Mouse (Mus musculus): ENCODE results near the gene Apobr.
A peak's percentile ranks its signal among the peaks of the same experiment; 100 is the strongest.

Apobr gene

DNA sequence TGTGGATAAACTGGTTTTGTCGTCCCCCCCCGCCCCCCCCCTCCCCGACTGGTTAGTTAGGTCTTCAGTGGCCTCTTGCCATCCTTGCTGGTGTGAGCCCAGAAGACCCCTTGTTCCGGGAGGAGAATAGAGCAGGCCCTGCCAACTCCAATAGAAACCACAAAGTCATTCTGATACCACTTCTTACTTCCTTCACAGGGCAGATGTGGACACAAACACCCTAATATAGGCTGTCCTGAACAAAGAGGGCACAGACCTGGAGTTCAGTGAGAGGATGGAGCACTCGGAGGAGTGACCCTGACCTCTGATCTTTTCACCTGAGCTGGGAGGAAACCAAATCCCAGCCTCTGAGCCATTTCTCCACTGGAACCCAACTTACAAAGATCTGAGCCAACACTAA, 17.2 kb downstream of the Apobr start:
- DNase-seq = no peak

- no peak for DNase-seq
These were observed 17.9 kb downstream of the Apobr start for GRCm38 (mm10) chr7:126602650-126603049.

- DNase-seq = no peak
These were observed 21.9 kb downstream of the Apobr start for GRCm38 (mm10) chr7:126606611-126607010.

DNA sequence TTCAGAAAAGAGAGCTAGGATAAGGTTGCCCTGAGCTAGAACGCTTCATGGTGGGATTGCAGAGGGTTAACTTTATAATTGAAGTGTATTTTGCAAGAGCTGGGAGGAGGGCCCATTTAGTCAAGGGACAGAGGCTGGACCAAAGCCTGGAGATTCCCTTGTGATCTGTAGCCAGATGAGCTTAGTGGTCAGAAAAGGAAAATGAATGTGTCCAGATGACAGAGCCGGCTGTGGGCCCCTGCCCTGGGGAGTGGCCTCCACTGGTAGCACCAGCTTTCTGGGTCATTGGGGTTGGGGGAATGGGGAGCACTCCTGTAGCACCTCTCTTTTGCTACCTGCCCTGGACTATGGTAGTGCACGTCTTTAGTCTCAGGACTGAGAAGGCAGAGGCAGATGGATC, 22.3 kb downstream of the Apobr start:
- no peak for DNase-seq

- no peak for DNase-seq
These were observed 23.1 kb downstream of the Apobr start for GRCm38 (mm10) chr7:126607796-126608195.

- DNase-seq = no peak
These were observed 28.0 kb downstream of the Apobr start for GRCm38 (mm10) chr7:126612736-126613135.

DNA sequence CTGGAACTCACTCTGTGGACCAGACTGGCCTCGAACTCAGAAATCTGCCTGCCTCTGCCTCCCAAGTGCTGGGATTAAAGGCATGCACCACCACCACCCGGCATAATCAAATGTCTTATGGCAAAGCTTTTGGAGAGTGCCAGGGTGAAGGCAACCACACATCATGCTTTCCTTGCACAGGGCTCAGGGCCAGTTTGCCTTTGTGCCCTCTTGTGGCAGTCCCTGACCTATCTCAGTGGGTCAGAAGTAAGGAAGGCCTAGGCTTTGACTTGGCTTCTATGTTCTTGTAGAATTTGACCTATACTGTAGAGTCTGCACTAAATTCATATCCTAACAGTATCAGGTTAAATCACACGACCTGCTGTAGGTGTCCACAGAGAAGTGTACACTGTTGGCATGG, 32.0 kb downstream of the Apobr start:
- no peak for DNase-seq

DNA sequence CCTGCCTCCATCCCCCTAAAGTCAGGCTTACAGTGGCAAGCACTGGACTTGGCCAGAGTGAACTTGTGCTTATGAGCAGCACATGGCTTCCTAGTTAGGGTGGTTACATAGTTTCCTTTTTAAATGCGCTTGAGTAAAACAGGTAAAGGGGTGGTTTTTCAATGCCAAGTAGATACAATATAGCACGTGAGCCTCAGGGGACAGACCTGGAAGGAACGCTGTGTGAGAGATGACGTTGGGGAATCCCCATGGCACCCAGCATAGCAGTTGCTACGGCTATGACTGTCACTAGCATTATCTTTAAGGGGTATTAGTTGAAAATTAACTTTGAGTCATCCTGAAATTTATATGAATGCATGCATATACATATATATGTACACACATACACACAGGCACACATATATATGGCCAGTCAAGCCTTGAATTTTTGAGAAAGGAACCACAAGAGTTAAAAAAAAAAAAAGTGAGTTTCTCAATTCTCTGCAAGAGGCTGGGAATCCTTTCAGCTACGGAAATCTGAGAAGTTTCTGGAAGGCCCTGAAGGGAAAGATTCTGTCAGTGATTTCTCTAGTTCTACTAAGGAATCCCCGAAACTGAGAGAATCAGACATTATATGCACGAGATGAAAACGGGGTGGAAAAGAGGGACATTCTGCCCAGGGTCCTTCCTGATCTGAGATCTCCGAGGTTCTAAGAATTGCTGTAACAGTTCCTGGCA, 35.0 kb downstream of the Apobr start:
- DNase-seq = no peak

GRCm38 (mm10) chr7:126621452-126622359, 37.0 kb downstream of the Apobr start:
- peak; percentile 45 for DNase-seq

GRCm38 (mm10) chr7:126623381-126623780, 38.6 kb downstream of the Apobr start:
- DNase-seq = no peak

- no peak for DNase-seq
These were observed 40.0 kb downstream of the Apobr start for GRCm38 (mm10) chr7:126624774-126625173.

GRCm38 (mm10) chr7:126625369-126625768, 40.6 kb downstream of the Apobr start:
- peak; percentile 68 for DNase-seq

GRCm38 (mm10) chr7:126625807-126626600, 41.3 kb downstream of the Apobr start:
- no peak for DNase-seq

DNA sequence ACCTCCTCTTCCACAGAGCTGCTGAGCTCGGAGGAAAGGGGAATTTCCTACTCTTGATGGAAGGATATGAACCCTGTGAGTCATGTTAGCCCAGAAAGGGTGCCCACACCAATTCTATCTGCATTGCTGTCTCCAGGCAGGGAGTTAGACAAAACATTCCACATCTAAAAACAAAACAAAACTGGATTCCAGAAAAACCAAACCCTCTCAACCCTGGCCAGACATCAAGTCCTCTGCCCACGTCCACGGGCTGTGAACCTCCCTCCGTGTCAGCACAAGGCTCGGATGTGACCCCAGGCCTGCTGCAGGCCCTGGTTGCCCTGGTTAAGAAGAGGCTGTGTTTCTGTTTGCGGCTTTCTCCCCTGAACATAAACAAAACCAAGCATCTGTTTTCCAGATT, 43.4 kb downstream of the Apobr start:
- DNase-seq = no peak

DNA sequence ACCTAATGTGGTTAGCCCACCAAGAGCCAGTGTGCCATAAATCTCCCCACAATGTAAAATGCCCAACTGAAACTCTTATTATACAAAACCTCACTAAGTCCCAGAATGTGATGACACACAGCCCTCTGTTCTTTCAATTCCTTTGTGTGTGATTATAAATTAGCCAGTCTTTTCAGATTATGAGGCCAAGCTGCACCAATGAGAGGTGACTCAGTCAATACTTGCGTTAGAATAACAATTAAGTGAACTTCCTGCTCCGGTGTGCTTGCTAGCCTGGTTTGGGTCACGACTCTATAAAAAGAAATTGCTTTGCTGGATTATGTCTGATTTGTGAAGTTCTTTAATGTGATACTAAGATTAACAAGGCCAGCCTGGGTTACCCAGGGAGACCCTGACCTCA, 45.2 kb downstream of the Apobr start:
- no peak for DNase-seq

DNA sequence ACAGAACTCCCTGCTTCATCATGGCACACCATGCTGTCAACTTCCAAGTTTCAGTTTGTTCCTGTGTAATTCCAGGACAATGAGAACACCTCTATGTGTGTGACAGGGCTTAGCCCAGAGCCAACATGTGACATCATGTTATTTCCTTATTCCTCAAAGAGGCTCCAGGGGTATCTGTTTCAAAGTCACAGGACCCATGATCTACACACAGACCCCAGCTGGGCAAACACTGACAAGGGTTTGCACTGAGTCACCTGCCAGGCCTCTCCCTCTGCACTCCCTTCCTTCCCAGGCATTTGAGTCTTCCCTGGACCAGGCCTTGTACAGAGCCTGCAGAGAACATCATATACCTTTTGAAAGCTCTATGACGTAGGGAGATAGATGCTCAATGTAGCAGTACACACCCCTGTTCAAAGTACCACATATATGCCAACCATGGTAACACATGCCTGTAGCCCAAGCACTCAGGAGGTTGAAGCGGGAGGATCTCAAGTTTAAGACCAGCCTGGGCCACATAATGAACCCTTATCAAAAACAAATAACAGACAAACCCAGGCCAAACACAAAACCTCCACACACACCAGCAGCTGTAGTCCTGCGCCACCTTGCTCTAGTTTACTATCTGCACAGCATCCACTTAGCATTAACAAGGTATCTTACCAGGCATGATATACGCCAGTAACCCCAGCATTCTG, 46.2 kb downstream of the Apobr start, which contains the start of gene Nupr1:
Gene Nupr1, minus strand, starts transcription at position 38 of the 695 bp plus-strand sequence.
- no peak for DNase-seq

DNA sequence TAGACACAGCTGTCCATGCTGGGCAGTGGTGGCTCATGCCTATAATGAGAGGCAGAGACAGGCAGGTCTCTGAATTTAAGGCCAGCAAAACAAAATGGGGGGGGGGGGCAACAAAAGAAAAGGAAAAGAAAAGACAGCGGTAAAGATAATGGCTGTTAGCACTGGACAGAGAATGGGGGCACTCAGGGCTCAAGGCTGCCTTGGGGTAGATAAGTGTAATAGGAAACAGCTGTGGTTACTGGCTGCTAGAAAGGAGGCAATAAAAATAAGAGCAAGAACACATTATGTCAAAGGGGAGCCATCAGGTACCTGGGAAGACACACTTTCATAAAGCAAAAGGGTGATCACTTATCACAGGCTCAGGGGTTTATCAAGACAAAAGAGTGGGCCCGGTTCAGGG, 47.7 kb downstream of the Apobr start:
- DNase-seq = no peak

GRCm38 (mm10) chr7:126635375-126635774, 50.6 kb downstream of the Apobr start:
- DNase-seq = no peak

- peak; percentile 45 for DNase-seq
These were observed 52.2 kb downstream of the Apobr start for GRCm38 (mm10) chr7:126636733-126637520.

All from liver (tissue).